Mouse (Mus musculus) kidney, adult 8-10 months (tissue): ENCODE data around the gene Cfd.
A peak's percentile ranks its signal among the peaks of the same experiment; 100 is the strongest.

ENCODE experiments used
- DNase-seq, 2 experiments: peaks; one replicate each; pipeline ENCODE4 v3.0.0; 2022

Cfd gene

DNA sequence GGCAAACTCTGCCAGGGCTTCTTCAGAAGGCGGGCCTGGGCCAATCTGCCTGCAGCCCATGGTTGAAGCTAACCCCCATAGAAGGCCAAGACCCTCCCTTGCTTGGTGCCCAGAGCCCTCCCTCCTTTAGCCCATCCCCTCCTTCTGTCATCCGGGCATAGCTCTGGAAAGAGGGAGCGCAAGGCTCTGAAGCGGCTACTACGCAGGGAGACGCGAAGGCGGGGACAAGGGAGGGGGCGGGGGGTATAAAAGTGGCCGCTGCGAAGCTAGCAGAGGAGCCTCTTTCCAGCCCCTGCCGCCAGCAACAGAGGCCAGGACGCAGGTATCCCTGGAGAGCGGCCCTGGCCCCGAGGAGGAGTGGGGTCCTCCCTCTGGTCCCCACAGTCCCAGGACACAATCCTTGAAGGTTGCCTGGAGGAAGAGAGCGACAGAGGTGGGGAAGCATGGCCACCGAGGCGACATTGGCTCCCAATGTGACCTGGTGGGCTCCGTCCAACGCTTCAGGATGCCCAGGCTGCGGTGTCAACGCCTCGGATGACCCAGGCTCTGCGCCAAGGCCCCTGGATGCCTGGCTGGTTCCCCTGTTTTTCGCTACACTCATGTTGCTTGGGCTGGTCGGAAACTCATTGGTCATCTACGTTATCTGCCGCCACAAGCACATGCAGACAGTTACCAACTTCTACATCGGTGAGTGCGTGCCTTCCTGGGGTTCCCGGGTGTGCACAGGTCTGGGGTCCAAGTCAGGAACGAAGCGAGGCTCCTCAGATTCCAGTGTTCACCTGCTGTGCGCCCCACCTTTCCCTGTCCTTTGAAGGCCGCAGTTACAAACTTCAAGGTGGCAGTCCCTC, 27.8 kb downstream of the Cfd start:
- no peak for DNase-seq

DNA sequence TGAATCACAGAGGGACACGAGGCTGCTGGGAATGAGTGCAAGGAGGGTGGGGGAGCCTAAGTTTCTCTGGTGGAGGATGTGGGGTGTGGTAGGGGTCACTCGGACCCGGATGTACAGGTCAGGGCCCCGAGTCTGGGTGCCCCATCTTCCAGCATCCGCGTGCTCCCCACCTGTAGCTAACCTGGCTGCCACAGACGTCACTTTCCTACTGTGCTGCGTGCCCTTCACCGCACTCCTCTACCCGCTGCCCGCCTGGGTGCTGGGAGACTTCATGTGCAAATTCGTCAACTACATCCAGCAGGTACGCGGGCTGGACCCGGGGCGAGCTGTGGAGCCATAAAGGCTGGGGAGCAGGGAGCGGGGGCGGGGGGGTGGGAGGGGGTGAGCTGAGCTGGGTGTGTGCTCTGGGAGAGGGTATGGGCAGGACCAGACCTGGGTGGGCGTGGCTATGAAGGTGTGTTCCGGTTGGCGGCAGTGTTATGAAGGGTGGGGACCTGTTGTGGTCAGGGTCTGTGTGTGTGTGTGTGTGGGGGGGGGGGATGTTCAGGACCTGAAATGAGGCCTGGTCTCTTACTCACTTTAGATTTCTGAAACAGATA, 28.7 kb downstream of the Cfd start:
- no peak for DNase-seq

DNA sequence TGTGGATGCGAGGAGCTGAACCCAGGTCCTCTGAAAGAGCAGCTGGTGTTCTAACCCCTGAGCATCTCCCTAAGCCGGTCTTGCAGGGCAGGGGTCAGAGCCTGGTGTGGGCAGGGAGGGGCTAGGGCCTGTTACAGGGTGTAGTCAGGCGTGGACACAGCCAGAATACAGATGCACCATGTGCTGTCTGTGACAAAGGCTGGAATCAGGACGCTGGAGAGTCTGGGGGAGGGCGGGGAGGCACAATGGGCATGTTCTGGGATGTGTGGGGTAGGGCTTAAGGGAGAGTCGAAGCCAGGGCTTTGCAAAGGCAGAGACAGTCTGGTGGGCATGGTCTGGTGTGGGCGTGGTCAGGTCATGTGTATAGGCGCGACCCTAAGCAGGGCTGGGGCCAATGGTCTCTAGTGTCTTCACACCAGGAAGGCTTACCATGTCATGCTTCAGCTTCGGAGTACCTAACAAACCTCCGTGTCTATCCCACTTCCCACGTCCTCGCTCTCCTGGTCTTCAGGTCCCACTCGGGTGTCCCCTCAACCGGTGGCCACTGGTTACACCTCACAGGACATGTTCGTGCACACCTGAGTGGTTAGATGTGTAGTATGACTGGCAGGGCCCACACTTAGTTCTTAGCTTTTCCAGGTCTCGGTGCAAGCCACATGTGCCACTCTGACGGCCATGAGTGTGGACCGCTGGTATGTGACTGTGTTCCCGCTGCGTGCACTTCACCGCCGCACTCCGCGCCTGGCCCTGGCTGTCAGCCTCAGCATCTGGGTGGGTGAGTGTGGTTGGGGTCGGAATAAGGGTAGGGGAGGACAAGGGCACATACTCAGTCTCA, 29.6 kb downstream of the Cfd start:
- no peak for DNase-seq

DNA sequence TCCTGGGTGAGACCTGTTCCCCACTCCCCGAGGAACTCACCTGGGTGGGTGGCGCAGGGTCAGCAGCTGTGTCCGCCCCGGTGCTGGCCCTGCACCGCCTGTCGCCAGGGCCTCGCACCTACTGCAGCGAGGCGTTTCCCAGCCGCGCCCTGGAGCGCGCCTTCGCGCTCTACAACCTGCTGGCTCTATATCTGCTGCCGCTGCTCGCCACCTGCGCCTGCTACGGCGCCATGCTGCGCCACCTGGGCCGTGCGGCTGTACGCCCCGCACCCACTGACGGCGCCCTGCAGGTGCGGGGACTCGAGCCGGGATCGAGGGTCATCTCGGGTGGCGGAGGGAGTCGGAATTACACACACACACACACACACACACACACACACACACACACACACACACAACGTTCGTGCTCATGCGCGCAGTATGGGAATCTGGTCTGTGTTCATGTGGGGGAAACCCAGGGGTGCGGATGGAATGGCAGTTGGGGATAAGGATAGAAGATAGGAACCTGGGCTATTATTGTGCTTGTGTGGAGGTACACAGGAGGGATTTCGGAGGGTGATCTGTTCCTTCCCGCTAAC, 30.4 kb downstream of the Cfd start, which contains the start of gene R3hdm4:
R3hdm4 (minus strand) TSS at position 251 of the 578 bp plus-strand sequence.
- no peak for DNase-seq

DNA sequence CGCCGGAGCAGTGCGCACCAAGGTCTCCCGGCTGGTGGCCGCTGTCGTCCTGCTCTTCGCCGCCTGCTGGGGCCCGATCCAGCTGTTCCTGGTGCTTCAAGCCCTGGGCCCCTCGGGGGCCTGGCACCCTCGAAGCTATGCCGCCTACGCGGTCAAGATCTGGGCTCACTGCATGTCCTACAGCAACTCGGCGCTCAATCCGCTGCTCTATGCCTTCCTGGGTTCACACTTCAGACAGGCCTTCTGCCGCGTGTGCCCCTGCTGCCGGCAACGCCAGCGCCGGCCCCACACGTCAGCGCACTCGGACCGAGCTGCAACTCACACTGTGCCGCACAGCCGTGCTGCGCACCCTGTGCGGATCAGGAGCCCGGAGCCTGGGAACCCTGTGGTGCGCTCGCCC, 30.9 kb downstream of the Cfd start:
- no peak for DNase-seq

DNA sequence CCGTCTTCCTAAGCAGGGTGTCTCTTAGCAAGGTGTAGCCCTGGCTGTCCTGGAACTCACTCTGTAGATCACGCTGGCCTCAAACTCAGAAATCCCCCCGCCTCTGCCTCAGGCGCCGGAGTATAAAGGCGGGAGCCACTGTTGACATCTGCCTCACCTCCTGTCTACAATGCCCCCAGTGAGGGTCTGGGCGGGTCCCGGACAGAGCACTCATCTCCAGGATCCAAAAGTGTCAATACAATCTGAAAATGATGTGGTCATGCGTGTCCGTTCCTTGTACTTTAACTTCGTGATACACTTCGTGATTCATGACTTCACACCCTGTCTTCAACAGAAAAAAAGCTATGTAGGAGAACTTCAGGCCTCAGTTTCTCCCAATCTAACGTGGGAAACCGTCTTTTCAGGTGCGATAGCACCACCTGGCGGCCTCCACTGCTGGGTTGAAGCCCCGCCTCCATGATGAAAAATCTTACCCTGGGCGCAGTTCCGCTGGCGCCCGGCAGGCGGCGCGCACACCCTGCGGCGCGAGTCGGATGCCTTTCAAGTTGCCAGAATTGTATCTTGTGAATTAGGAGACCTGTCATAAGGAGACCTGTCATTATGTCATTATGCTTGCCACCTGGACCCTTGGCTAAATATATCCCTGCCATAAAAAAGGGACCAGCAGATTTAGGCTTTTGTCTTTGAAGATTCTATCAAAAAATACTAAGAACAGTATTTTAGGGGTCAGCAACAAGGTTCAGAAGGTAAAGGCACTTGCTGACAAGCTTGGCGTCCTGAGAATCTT, 34.5 kb downstream of the Cfd start:
- DNase-seq, result peak; percentile 86 to 95

DNA sequence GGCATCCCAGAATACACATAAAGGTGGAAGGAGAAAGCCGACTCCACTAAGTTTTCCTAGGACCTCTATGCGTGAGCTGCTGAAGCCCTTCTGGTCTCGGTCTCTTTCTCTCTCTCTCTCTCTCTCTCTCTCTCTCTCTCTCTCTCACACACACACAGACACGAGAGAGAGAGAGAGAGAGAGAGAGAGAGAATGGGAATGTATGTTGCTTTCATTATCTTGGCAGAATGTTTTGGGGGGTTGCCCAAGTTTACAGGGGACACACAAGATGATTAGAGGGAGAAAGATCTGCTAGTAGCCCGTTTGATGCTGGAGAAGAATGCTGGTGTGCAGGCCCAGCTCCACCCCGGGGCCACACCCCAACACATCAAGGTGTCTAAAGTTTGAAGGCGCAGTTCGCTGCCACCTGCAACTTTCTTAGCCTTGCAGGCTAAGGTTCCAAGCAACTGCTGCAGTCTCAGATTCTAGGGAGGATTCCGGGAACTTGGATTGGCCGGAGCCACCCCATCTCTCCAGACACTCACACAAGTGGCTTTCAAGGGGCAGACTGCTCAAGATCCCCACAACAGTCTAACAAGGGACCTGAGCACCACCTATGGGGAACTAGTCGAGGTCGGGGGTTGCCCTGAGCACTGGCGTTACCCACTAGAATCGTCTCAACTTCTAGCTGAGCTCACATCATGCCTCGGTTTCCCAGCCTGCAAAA, 35.3 kb downstream of the Cfd start:
- DNase-seq, result no peak

DNA sequence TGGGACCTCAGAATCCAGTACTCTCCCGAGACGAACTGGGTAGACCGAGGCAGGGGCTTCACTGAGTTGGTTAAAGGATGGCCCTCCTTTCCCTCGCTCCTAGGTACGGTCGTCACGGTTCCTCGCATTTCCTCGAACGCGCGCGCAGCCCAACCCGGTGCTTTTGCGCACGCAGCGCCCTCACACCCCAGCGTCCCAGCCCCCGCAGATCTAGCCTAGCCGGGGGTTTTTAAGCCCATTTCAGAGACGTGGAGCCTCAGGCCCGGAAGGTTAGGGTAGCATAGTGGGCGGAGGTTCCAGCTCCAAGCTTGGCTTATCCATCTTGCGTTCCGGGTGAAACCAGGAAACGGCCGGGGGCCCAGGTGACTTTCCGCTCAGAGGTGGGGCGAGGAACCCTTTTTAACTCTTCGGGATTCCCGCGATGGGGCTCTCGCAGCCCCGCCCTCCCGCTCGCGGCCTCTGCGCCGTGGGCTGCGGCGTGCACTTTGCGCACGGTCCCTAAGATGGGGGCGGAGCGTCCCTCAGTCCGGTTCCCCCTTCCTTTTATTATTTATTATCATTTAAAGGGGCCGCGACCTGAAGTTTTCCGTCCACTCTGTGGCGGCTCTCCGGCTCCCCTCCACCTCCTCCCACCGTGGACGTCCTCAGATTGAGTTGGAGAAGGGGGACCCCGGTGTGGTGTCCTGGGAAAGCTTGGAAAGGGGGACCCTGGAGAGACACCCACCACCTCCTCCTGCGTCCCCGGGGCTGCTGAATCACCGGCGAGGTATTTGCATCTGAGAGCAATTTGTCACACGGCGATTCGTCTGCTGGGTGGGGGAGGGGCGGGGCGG, 36.1 kb downstream of the Cfd start, which contains the start of gene Arid3a:
Arid3a (plus strand) TSS at position 553 of the 833 bp plus-strand sequence.
- DNase-seq, result peak; percentile 89 to 90

DNA sequence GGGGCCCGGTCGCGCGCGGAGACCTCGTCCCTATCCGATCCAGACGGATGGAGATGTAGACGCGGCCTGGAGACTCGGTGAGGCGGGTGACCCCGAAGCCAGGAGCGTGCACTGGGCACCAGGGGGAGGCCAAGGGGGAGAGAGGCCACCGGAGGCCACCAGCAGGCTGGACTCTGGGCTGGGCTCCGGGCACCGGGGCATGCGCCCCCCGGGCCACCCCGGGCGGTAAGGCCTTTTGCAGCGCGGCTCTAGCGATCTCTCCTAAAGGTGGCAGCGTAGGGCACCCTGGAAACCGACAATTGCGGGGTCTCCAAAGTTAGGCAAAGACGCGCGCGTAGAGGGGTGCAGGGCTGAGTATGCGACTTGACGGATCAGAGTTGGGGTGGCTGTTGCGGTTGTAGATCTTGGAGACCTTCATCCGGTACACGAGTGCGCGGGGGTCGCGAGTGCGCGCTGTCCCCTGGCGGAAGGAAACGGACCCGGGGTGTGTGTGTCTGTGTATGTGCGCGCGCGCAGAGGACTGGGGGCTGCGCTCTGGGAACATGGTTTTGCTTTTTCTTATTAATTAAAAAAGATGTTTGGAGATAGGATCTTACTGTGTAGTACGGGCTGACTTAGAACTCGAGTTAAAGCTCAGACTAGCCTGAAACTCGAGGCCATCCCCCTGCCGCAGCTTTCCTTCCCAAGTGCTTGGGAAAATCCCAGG, 36.8 kb downstream of the Cfd start:
- peak in 1 of 2 experiments; percentile 44 for DNase-seq

DNA sequence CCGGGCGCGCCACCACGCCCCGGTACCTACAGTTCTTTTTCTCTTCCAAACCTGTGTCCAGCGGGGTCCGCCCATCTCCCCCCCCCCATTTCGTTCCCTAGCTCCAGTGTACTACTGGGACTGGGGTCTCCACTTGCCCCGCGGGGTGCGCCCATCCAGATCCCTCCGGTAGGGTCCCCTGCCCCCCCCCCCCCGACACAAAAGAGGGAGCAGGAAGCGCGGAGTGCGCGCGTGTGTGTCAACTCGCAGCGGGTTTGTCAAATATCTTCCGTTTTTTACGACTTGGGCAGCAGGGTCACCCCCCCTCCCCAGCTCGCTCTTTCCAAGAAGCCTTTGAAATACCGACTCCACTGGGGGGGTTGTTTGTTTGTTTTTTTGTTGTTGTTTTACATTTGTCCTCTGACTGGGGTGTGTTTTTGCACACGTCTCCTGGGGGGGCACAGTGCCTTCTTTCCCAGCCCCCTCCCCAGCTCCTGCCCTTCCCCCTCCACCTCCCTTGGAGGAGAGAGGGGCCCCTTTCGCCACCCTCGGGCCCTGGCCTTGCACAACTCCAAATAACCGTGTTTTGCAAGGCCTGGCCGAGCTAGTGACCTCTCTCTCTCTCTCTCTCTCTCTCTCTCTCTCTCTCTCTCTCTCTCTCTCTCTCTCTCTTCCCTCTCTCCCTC, 37.5 kb downstream of the Cfd start:
- DNase-seq, result no peak

DNA sequence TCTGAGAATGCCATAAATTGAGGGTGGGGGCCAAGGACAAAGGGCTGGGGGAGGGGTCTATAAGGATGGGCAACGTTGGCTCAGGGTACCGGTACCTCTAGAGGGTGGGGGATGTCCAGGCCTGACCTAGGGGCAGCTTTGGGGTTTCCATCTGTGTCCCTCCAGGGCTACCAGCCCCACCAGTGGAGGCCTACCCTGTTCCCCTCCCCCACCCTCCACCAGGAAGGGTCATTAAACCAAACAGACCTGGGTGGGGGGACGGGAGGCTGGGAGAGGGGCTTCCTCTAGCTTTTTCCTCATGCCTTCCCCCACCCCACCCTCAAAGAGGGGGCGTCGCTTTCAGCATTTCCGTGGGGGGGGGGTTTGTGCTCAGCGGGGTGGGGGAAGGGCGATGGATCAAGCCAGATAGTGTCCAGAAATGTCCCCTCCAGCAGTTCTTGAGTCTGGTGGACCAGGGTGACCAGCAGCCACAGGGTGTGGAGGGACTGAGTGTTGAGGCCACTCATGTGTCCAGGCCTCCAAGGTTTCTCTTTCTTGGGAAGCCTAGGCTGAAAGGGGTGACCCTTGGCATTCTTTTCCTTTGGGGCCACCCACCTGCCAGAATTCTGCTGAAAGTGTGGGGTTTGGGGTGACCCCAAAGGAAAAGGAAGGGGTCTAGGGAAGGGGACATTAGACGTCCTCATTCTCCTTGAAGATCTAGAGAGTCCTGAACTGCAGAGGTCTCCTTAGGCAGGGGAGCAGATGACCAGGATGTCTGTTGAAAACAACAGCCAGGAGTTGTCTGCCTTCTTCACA, 38.5 kb downstream of the Cfd start:
- no peak for DNase-seq

DNA sequence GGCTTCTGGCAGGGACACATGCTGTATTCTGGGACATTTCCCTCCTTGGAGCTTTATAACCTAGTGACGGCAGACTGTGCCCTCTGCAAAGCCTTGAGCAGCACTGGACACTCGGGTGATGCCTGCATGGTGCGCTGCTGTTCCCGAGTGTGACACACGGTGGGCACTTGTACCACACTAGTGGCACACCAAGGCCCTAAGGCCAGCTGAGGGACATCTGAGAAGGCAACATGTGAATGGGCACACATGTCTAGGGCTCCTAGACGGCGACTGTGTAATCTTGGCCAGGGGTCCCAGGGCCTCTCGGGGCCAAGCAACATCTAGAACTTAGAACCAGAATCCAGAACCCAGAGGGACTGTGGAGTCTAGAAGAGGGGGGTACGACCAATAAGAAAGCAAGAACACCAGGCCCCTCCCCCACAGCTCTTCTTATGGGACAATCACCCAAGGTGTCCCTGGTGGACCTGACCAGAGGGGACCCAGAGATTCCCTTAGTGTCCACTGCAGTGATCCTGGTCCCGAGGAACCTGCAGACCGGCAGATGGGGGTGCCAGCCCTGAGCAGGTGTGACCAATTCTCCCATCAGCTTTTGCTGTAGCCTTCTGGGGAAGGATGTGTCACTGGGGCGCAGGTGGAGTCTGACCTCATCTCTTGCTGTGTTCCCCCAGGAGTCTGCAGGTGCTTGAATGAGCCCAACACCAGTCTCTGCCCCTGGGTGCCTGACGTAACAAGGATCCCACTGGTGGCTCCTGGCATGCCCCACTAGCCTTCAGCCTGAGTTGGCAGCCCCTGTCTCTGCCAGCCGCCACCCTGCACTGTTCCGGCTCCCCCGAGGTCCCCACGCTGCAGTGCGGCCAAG, 39.5 kb downstream of the Cfd start:
- no peak for DNase-seq

DNA sequence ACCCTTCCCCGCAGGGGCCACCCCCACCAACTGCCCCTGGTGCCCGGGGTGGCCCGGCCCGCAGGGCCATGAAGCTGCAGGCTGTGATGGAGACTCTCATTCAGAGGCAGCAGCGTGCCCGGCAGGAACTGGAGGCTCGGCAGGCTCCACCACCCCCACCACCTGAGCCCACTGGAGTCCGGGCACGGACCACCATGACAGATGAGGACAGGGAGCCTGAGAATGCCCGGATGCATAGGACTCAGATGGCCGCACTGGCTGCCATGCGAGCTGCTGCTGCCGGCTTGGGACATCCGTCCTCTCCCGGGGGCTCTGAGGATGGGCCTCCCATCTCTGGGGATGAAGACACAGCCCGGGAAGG, 40.2 kb downstream of the Cfd start:
- DNase-seq, result no peak

DNA sequence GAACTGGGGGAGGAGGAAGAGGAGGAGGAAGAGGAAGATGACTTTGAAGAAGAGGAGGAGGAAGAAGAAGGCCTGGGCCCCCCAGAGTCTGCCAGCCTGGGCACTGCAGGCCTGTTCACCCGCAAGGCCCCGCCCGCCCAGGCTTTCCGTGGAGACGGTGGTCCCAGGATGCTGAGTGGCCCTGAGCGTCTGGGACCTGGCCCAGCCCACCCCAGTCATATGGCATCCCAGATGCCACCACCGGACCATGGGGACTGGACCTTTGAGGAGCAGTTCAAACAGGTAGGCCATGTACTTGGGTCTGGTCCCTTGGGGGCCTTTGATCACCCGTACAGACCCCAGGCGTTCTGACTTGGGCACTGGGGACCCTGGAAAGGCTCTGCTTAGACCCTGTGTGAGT, 41.1 kb downstream of the Cfd start:
- no peak for DNase-seq

DNA sequence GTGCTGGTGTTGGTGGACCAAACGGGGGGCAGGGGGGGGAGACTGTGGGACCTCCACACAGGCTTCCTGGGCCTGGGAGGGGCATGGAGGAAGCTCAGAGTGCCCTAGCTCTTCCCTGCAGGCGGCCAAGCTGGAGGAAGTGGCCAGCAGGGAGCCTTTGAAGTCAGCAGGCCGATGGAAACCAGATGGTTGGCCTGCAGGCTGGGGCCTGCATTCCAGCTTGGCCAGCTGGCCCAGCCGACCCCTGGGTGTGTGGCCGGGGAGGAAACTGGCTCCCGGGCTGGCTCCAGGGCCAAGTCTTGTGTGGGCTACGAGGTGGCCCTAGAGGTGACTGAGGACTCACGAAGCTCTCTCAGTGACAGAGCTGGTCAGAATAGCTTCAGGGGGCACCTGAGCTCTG, 42.1 kb downstream of the Cfd start:
- peak; percentile 41 to 65 for DNase-seq

DNA sequence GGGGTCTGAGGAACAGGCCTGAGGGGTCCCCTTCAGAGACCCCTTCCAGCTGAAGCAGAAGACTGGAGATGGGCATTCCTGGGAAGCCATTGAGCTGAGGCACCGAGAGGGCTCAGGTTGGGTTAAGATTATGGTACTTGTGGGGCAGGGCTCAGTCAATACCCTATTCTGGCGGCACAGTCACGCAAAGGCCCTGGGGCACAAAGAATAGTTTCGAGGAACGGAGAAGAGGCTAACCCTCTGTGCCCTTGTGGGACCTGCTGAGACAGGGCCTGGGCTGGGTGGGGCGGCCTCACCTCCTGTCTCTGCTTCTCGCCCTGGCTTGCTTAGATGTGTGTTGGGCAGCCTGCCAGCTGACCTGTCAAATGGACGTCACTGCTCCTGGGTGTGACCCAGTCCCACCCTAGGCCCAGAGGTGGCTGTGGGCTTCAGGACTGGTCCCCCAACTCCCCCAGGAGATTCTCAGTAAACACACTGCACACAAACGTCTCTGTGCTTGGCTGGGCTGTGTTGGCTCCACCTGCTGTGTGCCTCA, 42.6 kb downstream of the Cfd start:
- no peak for DNase-seq

DNA sequence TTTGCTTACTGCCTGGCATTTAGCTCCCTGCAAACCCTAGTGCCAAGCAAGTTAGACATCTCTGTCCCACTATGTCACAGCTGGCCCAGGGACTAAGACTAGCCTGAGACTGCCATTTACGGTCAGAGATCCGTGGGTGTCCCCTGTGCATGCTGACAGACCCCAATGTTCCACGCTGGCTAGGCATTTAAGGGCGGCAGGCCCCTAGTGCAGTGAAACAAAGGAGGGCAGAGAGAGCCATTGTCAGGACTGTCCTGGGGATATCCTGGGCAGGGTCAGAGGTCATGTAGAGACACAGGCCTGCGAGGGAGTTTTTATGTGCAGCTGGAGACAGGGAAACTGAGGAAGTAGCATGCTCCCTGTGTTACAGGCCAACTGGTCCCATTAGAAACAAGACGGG, 43.2 kb downstream of the Cfd start:
- DNase-seq, result no peak
